Mouse (Mus musculus): ENCODE results near the gene Man1c1.

The Man1c1 gene

DNA sequence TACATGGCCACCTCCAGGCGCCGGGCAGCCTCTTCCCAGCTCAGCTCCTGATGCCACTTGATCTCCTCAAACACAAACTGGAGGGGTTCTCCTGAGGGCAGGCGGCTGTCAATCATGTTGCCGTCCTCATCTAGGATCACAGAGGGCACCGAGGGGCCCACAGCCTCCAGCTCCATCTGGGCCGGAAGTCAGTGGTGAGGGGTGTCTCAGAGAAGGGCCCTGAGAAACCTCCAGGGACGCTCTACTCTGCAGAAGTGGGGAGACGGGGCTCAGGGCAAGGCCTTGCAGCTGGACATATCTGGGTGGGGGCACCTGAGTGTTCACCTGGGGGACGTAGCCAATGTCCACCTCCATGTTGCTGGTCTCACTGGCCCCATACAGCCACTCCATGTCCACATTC is 161.4 kb downstream of the Man1c1 start:
- no peak for DNase-seq

DNA sequence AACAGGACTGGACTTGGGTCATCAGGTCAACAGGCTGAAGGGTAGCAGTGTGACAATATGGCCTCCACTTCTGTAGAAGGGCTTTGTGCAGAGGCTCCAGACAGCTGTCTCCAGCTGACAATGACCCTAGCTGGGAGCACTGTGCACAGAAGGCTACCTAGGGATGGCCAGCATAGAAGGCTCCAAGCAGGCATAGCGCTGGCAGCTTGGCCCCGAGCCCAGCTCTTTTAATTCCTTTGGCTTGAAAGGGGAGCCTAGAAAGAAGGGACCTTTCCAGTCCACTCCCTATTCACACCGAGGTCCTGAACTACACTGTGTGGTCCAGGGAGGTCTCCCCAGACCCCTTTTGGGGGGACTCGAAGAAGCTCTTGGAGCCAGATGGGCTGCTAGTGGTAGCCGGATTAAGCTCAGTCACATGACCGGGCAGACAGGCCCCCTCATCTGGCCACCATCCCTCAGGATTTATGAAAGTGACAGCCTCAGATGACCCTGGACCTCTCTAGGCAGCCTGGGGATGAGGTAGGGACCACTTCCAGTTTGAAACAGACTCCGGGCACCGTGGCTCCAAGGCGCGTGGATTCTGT is 165.0 kb downstream of the Man1c1 start:
- no peak for DNase-seq

DNA sequence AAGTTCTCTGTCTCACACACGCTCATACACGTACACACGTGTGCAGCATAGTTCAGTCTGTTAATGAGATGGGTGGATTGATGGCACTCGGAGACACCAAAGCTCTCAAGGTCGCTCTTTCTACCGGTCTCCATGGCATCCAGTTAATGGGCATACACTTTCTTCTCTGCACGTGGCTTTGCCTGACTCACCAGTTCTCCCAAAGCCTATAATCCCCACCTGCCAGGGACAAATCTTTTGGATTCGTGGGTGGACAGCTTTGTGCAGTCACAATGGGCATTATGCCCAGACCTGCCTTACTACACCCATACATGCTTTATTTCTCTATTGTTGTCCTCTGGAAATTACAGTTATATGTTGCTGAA is 168.3 kb downstream of the Man1c1 start:
- peak in 1 of 2 experiments; percentile 27 for DNase-seq

DNA sequence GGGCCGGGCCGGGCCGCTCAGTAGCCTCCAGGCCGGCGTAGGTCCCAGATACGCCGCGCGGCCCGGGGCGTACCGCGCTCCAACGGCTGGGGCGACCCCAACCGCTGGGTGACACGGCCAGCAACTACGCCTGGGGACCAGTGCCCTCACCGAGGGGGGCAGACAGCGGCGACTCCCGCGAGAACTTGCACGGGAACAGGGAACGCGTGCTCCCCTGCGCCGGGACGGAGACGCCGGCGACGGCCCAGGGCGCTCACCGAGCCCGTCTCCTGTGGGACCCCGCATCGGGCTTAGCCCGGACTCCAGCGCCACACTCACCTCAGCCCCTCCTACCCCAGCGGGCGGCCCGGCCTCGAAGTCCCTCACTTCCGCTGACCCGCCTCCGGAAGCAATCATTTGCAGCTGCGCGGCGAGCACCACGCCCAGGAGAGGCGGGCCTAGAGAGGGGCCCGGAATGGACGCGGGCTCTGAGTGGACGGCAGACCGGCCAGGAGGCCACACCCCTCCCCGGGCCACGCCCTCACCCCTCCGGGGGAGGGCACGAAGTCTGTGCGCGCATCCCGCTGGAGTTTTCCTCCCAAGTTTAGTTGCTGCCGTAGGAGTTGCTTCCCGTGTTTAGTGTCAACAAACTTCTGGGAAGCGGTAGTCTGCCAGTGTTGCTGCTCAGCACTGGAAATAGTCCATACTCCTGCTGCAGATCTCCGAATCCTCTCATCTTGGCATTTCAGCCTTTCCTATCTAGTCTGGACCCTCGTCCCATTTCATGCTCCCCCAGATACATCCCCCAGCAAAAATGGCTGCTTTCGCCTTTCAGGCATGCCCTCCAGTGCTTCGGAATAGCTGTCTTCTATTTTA is 168.9 kb downstream of the Man1c1 start, which contains the start of gene Mtfr1l:
TSS of gene Mtfr1l (minus strand) at position 456 of the 855 bp plus-strand sequence.
- DNase-seq: peak; percentile 99

DNA sequence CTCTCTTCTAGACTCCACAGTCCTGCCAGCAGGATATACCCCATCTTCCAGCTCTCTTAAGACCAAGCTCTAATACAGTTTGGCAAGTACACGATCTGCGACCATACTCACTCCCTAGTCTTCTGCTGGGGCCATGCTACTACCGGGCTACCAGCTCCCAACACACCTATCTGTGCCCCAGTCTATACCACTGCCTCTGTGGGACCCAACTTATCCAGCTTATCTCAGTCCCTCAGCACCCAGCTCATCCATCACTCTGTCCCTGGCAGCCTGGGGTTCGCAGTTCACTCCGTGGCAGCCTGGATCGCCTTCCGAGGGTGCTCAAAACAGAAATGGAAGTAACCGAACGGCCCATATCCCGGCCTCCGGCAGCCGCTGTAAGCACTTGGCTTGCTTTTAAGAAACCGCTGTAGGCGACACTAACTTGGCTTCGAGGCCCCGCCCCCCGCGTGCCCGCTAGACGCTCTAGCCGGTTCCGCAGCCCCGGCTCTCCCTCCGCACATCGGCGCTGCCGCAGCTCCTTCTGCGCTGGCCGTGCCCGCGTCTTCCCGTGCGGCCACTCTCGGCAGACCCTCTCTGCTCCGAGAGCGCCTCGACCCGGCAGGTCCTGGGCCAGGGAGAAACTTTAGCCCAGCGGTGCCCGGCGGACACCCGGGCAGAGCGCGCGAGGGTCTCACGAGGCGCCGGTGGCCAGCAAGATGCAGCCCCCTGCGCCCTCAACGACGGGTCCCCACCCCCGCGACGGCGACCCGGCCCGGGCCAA is 169.8 kb downstream of the Man1c1 start:
- peak; percentile 80 to 92 for DNase-seq

DNA sequence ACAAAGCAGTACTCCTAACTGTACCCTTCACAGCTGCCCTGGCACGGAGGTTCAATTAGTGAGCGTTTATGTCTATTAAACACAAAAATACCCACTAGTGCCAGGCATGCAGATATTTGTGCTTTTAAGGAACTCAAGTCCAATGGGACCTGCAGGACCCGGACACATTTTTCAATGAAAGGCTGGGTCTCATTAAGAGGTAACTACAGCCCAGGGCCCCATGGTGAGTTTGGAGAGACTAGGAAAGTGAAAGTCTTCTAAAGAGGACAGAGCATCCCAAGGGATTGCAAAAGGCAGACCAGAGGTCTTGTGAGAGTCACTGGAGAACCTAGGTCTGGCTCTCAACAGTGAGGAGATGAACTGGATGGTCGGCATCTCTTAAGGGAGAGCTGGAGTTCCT is 170.7 kb downstream of the Man1c1 start:
- DNase-seq: no peak

DNA sequence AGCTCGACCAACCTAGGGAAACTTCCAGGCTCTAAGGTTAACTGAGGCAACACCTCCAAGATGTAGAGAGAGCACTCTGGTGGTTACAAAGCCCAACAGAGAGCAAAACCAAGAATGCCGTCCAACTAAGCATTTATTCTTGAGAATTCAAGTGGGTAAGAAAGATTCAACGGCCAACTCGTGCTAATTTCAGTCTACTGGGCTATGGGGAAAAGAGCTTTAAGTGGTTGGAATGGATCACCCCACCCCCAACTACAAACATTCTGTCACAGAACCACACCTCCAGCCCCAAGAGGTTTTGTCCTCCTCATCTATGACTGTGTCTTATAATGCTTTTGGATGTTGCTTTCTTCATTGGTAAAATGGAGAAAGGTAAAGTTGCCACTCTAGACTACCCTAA is 171.2 kb downstream of the Man1c1 start:
- no peak for DNase-seq

DNA sequence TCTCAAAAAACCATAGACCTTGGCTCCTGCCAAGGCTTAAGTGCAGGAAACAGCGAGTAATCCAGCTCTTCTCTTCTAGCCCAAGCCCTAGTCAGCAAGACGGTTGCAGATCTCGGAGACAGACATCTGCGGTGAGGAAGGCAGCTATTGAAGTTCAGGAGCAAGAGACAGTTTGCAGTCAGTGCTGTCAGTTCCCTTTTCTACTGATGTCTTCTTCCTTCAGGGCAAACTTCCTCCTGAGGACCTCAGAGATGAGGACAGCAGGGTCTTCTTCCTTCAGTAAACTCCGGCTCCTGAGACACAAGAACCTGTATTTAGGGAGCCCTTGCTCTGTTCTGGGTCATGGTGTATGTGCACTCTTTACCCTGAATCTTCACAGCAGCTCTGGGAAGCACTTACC is 177.9 kb downstream of the Man1c1 start:
- DNase-seq: no peak

DNA sequence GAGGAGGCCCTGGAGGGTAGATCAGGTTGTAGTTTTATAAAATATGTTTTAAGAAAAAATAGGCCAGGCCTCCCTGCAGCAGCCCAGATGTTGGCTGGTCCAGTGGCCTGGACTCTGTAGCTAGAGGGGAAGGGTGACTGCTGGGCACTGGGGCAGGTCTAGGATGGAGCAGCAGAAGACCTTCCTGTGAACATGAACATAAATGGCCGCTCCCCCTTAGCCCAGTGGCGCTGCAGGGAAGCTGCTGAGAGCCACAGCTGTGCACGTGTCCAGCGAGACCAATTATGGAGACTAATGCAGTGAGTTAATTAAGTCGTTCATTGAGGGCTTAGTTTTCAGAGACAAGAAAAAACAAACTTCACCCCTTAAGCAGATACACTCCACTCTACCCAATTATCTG is 178.3 kb downstream of the Man1c1 start:
- no peak for DNase-seq

DNA sequence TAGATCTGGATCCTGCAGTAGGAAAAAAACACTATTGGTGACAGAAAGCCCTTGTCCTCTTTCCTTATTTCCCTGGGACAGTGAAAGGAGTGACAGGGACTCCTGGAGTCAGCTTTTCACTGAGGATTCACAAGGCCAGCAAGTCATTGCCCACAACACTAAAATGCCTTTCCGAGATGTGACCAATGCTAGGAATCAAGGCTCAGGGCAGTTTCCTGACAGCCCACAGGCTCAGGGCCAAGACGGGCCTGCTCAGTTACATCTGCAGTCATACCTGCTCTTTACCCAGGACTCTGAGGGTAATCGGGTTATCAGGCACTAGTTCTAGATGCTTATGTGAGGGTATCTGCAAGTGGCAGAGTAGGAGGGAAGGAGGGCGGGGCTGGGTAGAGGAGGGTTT is 180.6 kb downstream of the Man1c1 start:
- DNase-seq: no peak

DNA sequence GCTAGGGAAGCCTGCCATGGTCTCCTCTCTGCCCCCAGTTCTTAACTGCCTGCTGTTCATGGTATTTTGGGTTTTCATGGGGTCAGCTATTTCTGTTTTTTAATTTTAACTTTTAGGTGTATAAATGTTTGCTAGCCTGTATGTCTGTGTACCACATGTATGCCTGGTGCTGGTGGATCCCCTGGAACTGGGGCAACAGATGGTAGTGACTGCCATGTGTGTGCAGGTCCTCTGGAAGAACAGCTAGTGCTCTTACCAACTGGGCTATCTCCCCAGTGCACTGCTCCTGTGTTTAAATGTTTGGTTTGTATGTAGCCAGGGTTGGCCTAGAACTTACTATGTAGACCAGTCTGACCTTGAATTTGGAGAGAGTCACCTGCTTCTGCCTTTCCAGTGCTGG is 184.8 kb downstream of the Man1c1 start:
- no peak for DNase-seq

DNA sequence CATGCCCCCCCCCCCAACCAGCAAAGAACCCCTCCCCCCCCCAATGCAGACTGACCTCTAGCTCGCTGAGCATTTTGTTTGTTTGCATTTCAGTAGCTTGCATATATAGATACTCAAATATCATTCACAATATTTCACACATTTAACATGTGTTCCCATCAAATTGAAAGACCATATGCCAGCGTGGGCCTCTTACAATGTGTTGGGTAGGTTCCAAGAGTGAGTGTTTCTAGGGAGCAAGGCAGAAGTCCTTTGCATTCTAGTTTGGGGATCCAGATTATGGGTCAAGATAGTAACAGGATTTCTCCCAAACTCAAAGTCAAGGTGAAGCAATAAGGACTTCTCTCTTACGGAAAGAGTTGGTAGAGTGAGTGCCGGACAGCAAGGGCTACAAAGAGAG is 185.5 kb downstream of the Man1c1 start:
- DNase-seq: no peak

DNA sequence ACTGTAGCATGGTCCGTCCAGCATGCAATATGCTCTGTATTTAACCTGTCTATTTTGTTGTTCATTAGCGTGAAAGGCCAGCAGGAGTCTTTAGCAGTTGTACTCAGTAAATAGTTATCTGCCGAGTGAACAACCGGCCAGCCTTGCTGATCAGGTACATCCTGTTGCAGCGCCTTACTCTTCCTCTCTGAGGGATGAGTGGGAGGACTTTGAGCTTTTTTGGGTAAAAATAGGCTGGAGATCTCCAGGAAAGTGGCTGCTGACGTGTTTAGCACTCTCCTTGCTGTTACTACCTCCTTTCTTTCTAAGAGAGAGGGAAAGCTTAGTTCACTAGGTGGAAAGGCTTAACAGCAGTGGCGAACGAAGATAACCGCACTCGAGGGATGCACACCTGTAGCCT is 186.4 kb downstream of the Man1c1 start:
- no peak for DNase-seq

DNA sequence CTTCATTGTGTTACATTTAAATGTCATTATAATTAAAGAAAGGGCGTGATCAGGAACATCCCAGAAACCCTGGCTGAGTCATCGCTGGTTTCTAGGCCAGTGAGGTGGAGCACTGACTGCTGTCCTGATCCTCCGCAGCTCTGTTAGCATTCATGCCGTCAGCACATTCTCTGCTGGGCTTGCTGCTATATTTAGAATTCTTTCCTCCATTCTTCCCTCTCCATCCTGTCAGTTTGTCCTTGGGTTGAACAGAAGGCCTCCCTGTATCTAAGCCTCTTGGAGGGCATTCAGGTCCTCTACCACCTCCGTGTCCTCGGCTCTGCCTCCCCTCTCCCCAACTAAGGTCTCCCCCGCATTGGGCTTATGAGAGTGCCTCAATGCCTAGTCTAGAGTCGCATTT is 187.1 kb downstream of the Man1c1 start:
- DNase-seq: peak; percentile 37 to 62

DNA sequence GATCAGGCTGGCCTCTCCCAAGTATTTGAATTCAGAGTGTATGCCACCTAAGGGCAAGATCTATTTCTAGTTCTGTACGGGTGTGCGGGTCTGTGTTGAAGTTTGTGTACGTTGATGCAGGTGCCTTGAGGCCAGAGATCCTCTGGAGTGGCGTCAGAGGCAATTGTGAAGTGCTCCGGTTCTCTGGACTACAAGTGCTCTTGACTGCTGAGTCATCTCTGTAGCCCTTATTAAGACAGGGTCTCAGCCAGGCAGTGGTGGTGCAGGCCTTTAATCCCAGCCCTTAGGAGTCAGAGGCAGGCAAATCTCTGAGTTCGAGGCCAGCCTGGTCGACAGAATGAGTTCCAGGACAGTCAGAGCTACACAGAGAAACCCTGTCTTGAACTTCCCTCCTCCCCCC is 188.5 kb downstream of the Man1c1 start:
- DNase-seq: no peak

DNA sequence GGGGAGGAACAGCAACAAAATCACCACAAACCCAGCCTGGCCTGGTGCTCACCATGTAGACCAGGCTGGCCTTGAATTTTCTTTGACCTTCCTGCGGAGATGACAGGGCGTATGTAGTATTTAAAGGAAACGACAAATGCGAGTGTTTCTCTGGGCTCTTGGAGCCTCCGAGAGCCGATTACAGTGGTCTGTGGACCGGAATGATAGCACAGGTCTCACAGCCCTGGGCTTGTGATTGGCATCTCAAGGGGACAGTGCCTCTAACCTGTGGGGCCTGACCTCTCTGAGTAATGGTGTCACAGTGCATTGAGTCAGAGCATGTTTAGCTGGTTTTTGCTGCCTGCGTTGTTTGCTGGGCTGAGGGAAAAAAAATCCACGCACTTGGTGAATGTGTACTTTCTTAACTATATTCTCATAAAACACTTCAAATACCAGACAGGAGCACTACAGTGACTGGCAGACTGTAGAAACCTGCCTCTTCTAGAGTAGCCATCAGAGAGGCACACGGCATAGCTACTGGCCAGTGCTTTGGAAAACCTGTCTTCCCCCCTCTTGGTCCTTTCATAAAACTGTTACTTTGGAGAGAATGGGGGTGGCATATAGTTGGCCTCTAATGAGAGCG is 189.7 kb downstream of the Man1c1 start:
- no peak for DNase-seq

DNA sequence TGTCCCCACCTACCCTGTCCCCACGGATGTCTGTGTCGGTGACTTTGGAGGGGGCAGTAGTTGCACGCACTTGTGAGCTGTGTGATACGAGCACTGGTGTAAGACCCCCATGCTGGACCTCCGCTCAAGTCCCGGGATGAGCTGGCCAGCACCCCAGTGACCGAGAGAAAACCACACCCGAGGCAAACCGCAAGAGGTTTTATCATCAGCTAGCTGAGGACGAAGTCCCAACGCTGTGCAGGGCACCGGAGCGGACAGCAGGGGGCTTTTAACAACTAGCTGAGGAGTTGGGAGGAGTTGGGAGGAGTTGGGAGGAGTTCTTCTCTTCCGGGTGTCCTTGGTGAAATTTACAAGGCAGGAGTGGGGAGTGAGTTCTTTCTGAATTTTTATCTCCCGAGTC is 191.3 kb downstream of the Man1c1 start:
- DNase-seq: peak; percentile 83 to 88

DNA sequence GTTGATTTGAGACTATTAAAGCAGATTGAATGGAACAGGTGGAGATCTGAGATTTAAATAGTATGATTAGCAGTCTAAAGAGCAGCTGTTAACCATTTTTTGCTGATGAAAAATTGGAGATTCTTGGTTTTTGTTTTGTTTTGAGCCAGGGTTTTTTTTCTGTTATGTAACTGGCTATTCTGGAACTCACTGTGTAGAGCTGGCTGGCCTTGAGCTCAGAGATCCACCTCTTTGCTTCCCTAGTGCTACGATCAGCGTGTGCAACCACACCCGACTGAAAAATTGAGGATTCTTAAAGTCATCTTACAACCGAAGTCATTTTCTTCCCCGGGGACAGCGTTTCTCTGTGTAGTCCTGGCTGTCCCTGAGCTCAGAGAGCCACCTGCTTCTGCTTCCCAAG is 192.4 kb downstream of the Man1c1 start:
- DNase-seq: no peak
